Mouse (Mus musculus) neural tube, embryonic 11.5 days (tissue): ENCODE measurements around the gene Mrpl28. TPM values are rescaled to one million over a fixed set of nuclear protein-coding genes. Genes with fewer than 3 reads are reported as not detected.
"Not testable (repeated sequence)": the region's sequence is repeated elsewhere in the genome, so short reads cannot be mapped to it uniquely, and the experiment has no call there.

ENCODE experiments used
- ATAC-seq: fragments of 200-750 bp; cut with Nextera tagmentation; 2 replicates; pipeline ENCODE4 v1.8.0; 2017; ENCODE audit warnings: moderate number of reproducible peaks, mild to moderate bottlenecking, moderate TSS enrichment, moderate library complexity; ENCODE audit not compliant: insufficient read depth, low FRiP score, low TSS enrichment
- DNase-seq: peaks from one replicate; pipeline ENCODE4 v3.0.0-alpha.2; 2015; ENCODE audit warnings: low spot score
- H3K27ac ChIP-seq: fragments of 300-500 bp; sonication (generic); 2 replicates; pipeline ENCODE4 v1.5.1; 2014; ENCODE audit warnings: low read depth, mild to moderate bottlenecking, low read length
- H3K27me3 ChIP-seq: fragments of 300-500 bp; sonication (generic); 2 replicates; pipeline ENCODE4 v1.6.1; 2014; ENCODE audit warnings: mild to moderate bottlenecking, low read length, mixed read lengths; ENCODE audit not compliant: control insufficient read depth, insufficient read depth
- H3K36me3 ChIP-seq: fragments of 300-500 bp; sonication (generic); 2 replicates; pipeline ENCODE4 v1.6.1; 2014; ENCODE audit warnings: mild to moderate bottlenecking, low read length, moderate library complexity, mixed read lengths; ENCODE audit not compliant: control insufficient read depth, insufficient read depth
- H3K4me1 ChIP-seq: fragments of 300-500 bp; sonication (generic); 2 replicates; pipeline ENCODE4 v1.6.1; 2014; ENCODE audit warnings: low read length, mixed read lengths; ENCODE audit not compliant: control insufficient read depth, insufficient read depth
- H3K4me2 ChIP-seq: fragments of 300-500 bp; sonication (generic); 2 replicates; pipeline ENCODE4 v1.6.1; 2014; ENCODE audit warnings: low read depth, mild to moderate bottlenecking, moderate library complexity
- H3K4me3 ChIP-seq: fragments of 300-500 bp; sonication (generic); 2 replicates; pipeline ENCODE4 v1.5.1; 2014; ENCODE audit warnings: low read depth, low read length
- H3K9ac ChIP-seq: fragments of 300-500 bp; sonication (generic); 2 replicates; pipeline ENCODE4 v1.6.1; 2014; ENCODE audit warnings: mild to moderate bottlenecking, low read length
- H3K9me3 ChIP-seq: fragments of 300-500 bp; sonication (generic); 2 replicates; pipeline ENCODE4 v1.6.1; 2016; ENCODE audit warnings: low read length; ENCODE audit not compliant: control insufficient read depth
- WGBS: fragments of 180-500 bp; shearing (Covaris S2); extraction: QIAGEN DNeasy Blood & Tissue Kit; methylation state at CpG from one replicate; pipeline ENCODE4 v1.1.7; 2014; 5-methylcytosine and 5-hydroxymethylcytosine counted together
- polyA plus RNA-seq: library from polyadenylated mRNA; unstranded; fragments of >200 nt; fragmentation: Nextera tagmentation; extraction: Ambion mirVana; gene quantifications from 2 replicates; pipeline ENCODE4 v1.2.1, GENCODE M21; 2014

Gene Mrpl28
- polyA plus RNA-seq, 1 experiment from 2014 or later: 240 TPM

DNA sequence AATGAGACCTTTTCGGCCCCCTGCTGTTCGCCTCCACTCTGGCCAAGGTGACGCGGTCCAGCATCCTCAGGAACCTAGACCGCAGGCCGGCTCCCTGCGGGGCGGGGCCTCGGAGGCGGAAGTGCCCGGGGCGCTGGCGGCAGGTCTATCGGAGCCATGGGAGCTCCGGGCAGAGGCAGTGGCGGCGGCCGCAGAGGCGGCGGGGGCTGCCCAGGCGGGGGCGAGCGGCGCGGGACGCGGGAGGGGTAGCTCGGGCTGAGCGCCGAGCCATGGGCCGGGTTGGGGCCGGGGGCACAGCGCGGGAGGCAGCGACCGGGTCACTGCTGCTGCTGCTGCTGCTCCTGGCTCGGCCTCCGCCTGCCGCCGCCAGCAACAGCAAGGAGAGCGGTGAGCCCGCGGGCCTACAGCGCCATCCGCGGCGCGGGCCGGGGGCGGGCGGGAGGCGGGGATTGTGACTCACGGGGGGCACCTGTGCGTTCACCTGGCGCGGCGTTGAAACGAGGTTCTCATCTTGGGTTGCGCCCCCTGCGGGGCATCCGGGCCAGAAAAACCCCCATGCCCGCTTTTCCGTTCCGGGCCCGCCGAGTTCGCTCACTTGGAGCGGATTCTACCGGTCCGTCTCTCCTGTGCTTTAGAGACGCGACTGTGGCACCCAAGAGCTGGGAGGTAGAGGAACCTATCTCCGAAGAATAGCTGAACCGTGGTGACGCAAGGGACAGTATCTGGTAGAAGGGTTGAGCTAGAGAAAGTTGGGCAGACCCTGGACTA is 9.9 kb upstream of the Mrpl28 start, which contains the start of gene Tmem8:
Gene Tmem8 (plus strand): TSS at position 119 of the 768 bp plus-strand sequence.
- 0 out of 2 replicates have a peak, but pooled peaks have one; percentile 35 for ATAC-seq
- Histone ChIP-seq H3K27me3 (peaks cover 38% of the 10 kb centered on the region), H3K4me3 (peak within 1 kb of the TSS; percentile 55), H3K4me1 (no peaks in the 10 kb centered on the region), H3K9ac (peak within 1 kb of the TSS; percentile 60), H3K4me2 (peak within 1 kb of the TSS; percentile 89), H3K27ac (no peak within 1 kb of the TSS), H3K36me3 (no peaks in the 10 kb centered on the region), H3K9me3 (no peaks in the 10 kb centered on the region)
- DNase-seq: peak; percentile 62
- under 1% methylated on average over 52 of the region's 75 CpGs for WGBS

DNA sequence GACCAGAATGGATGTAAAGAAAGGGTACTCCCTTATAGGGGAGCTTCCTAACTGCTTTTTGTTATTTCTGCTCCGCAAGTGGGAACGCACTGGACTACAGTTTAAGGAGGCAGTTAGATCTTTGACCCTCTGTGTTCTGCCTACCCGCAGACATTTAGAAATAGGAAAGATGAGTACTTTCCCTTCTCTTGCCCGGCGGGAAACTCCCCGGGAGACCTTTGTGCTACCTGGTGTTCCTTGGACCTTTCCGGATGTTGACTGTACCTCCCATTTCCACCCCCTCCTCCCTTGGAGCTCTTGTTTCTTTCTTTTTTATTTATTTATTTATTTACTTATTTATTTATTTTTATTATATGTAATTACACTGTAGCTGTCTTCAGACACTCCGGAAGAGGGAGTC is 9.2 kb upstream of the Mrpl28 start:
- ATAC-seq: no peak
- Histone ChIP-seq H3K9me3 (no peaks in the 10 kb centered on the region), H3K27ac (no peak overlapping the region), H3K4me3 (peak overlapping the region; percentile 55; the same call in 1 of the 2 replicates), H3K4me1 (no peaks in the 10 kb centered on the region), H3K27me3 (peaks cover 38% of the 10 kb centered on the region), H3K4me2 (peak overlapping the region; percentile 89), H3K36me3 (no peaks in the 10 kb centered on the region), H3K9ac (no peak overlapping the region)
- WGBS: 15% methylated on average over 8 of the region's 8 CpGs
- DNase-seq: no peak

DNA sequence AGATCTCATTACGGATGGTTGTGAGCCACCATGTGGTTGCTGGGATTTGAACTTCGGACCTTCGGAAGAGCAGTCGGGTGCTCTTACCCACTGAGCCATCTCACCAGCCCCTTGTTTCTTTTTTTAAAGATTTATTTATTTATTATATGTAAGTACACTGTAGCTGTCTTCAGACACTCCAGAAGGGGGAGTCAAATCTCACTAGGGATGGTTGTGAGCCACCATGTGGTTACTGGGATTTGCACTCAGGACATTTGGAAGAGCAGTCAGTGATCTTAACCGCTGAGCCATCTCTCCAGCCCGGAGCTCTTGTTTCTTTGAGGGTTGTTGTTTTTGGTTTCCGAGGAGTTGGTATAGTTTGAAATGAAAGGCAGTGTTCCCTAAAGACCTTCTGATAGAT is 8.8 kb upstream of the Mrpl28 start:
- not testable (repeated sequence) for H3K36me3 ChIP-seq, H3K4me3 ChIP-seq, H3K9me3 ChIP-seq, H3K4me1 ChIP-seq, H3K27ac ChIP-seq, H3K4me2 ChIP-seq, H3K9ac ChIP-seq, DNase-seq, ATAC-seq
- peaks cover 38% of the 10 kb centered on the region for H3K27me3 ChIP-seq
- WGBS: 61% methylated on average over 7 of the region's 7 CpGs

DNA sequence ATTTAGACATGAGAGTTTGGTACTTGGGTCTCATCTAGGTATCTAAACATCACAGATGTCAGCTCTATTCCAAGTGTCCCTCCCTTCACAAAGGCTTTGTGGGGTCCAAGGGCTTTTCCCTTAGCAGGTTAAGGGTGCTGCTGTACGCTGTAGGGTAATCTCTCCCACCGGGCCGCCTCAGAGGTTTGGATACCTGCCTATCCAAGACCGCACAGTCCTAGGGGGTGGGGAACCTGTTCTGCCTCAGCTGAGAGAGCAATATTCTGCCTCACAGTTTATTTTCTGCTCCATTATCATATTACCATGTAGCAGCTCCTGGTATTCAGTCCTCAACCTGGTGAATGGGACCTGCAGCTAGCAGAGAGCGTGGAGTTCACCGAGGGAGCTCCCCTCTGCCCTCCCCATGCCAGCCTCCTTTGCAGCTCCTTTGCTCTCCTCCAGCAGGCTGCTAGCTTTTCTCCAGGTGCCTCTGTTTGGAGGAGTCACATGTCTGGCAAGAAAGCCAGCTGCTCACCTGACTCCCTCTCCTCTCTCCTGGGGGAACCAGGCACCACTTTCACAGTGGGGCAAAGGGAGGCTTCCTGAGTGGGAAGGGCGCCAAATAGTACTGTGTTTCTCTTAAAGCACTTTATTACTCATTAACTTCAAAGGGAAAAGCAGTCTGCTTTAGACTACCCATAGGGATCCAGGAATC is 7.9 kb upstream of the Mrpl28 start:
- no peak overlapping the region for H3K27ac ChIP-seq
- ATAC-seq: no peak
- no peaks in the 10 kb centered on the region for H3K36me3 ChIP-seq
- H3K4me1 ChIP-seq: no peaks in the 10 kb centered on the region
- no peak overlapping the region for H3K4me2 ChIP-seq
- H3K9ac ChIP-seq: no peak overlapping the region
- WGBS: 72% methylated on average over 7 of the region's 7 CpGs
- H3K27me3 ChIP-seq: peaks cover 38% of the 10 kb centered on the region
- no peaks in the 10 kb centered on the region for H3K9me3 ChIP-seq
- no peak for DNase-seq
- no peak overlapping the region for H3K4me3 ChIP-seq

DNA sequence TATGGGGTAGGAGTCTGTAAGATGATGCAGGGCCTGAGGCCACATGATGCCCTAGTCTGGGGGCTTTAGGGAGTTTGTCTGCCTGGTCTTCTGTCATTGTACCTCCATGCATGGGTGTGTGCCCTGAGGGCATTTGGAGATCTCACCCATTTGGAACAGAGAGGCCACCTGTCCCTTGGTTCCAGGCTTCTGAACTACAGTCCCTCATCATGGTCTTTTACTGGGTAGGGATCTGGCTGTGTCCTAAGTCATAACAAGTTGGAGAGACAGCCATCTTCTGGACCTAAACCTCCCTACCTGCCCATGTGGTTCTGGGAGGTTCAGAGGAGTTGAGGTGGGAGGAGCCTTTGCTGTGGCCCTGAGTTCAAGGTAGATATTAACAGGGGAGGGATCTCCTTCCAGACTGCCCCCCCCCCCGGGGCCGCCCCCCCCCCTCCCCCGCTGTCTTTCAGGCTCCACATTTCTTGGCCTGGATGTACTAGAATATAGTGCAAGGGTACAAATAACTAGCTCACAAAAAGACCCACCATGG is 7.3 kb upstream of the Mrpl28 start:
- H3K27ac ChIP-seq: no peak overlapping the region
- no peaks in the 10 kb centered on the region for H3K4me1 ChIP-seq
- H3K9ac ChIP-seq: no peak overlapping the region
- no peak overlapping the region for H3K4me2 ChIP-seq
- H3K9me3 ChIP-seq: no peaks in the 10 kb centered on the region
- 68% methylated on average over 3 of the region's 3 CpGs for WGBS
- H3K4me3 ChIP-seq: no peak overlapping the region
- DNase-seq (no peak), ATAC-seq (no peak)
- H3K27me3 ChIP-seq: peaks cover 37% of the 10 kb centered on the region
- H3K36me3 ChIP-seq: no peaks in the 10 kb centered on the region

DNA sequence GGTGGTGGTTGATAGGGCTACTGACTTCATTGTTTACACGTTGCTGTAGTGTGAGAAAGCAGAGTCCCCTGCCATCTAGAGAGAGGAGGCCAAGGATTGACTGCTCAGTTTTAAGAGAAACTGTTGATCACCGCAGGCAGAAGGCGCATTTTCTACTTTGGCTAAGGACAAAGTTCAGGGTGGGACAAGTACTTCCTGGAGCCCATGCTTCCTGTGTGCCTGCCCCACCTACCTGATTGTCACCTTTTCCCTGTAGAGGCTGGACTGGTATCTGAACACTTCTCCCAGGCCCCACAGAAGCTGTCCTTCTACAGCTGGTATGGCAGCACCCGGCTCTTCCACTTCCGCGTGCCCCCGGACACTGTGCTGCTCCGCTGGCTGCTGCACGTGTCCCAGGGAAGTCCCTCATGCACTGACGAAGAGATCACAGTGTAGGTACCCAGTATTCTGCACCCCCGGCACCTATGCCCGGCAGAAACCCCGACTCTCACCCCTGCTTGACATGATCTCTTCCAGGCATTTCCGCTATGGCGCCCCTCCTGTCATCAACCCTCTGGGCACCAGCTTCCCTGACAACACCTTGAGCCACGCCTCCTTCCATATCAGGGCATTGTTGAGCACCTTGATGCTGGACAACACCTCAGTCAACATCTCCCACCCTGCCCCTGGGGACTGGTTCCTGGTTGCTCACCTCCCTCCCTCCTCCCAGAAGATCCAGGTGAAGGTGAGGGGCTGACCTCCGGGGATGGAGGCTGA is 6.6 kb upstream of the Mrpl28 start:
- Histone ChIP-seq H3K4me1 (no peaks in the 10 kb centered on the region), H3K4me3 (no peak overlapping the region), H3K4me2 (no peak overlapping the region), H3K9me3 (no peaks in the 10 kb centered on the region), H3K27me3 (peaks cover 32% of the 10 kb centered on the region), H3K36me3 (no peaks in the 10 kb centered on the region), H3K27ac (no peak overlapping the region), H3K9ac (no peak overlapping the region)
- DNase-seq (no peak), ATAC-seq (no peak)
- WGBS: 88% methylated on average over 17 of the region's 17 CpGs

DNA sequence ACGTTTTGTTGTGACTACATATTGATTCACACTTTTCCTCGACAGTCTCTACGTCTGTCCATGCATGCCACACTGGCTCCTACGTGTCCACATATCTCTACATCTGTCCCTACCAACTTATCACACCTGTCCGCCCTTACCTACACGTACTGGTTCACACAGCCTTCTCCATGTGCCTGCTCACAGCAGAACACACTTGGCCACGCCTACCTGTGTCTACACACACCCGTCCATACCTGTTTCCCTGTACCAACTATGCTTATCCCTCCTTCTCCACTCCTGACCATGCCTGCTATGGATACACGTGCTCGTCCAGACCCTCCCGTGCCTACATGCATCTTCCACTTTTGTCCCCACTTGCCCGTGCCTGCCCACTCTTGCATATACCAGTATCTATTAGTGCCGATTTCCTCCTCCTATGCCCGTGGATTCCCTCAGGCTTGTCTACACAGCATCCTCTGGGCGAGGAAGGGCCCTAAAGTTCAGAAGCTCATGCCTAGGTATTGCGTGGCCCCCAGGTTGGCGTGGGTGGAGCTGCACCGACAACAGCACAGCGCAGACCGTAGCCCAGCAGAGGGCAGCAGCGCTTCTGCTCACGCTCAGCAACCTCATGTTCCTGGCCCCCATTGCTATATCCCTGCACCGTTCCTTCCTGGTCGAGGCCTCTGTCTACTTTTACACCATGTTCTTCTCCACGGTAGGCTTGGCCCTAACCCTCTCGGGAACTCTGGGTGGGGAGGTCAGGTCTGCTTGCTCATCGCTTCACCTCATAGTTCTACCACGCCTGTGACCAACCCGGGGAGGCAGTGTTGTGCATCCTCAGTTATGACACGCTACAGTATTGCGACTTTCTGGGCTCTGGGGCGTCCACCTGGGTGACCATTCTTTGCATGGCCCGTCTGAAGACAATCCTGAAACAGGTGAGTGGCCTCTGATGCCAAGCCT is 3.3 kb upstream of the Mrpl28 start:
- no peaks in the 10 kb centered on the region for H3K36me3 ChIP-seq
- 58% methylated on average over 33 of the region's 33 CpGs for WGBS
- H3K9ac ChIP-seq: no peak overlapping the region
- H3K9me3 ChIP-seq: no peaks in the 10 kb centered on the region
- H3K4me1 ChIP-seq: peaks cover 8% of the 10 kb centered on the region
- no peak overlapping the region for H3K4me2 ChIP-seq
- peaks cover 8% of the 10 kb centered on the region for H3K27me3 ChIP-seq
- no peak for ATAC-seq
- DNase-seq: peak; percentile 75
- no peak overlapping the region for H3K4me3 ChIP-seq
- no peak overlapping the region for H3K27ac ChIP-seq
